Mouse (Mus musculus) activated CD4-positive, CD25-positive, alpha-beta regulatory T cell, adult 4 months (primary cell): Measurements from ENCODE around the gene Sclt1. TPM values are rescaled to one million over a fixed set of nuclear protein-coding genes. Genes with fewer than 3 reads are reported as not detected.
"Not testable (repeated sequence)": the region's sequence is repeated elsewhere in the genome, so short reads cannot be mapped to it uniquely, and the experiment has no call there.

Experiments
- ATAC-seq: one replicate; pipeline ENCODE4 v1.8.0; 2017
- polyA plus RNA-seq, 2 experiments: library from polyadenylated mRNA; unstranded; fragments of 100-300 nt; shearing (Covaris generic); gene quantifications; one replicate each; pipeline ENCODE4 v1.2.1; 2017

Gene Sclt1
- 1 to 10 TPM; 2.7 to 3.1 TPM for polyA plus RNA-seq

- peak; percentile 99 for ATAC-seq
These were observed at the start of gene Sclt1, which contains the start of gene D3Ertd751e for GRCm38 (mm10) chr3:41742278-41742934. Gene Sclt1, minus strand, starts transcription at chr3:41742514. Gene D3Ertd751e, plus strand, starts transcription at chr3:41742611.

DNA sequence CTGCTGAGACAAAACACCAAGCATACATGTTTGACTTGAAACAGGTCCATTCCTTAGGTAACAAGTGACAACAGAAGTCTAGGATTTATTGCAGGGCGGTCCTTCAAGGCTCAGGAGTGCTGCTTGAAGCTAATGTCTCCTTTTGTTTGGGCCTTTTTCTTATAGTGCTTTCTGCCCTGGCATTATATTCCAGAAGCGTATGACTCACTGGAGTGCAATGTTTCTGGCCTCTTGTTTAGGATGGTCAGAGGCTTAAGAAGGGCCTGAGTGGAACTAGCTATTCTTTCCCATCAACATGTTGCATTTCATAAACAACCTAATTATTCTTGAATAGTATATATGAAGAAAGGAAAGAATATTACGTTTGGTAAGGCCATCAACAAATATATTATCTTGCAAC lies 19.8 kb upstream of the Sclt1 start:
- no peak for ATAC-seq

- ATAC-seq: no peak
These were observed 12.2 kb upstream of the Sclt1 start for GRCm38 (mm10) chr3:41754556-41754955.

- ATAC-seq: no peak
These were observed 1.1 kb upstream of the Sclt1 start for GRCm38 (mm10) chr3:41743436-41743835.

DNA sequence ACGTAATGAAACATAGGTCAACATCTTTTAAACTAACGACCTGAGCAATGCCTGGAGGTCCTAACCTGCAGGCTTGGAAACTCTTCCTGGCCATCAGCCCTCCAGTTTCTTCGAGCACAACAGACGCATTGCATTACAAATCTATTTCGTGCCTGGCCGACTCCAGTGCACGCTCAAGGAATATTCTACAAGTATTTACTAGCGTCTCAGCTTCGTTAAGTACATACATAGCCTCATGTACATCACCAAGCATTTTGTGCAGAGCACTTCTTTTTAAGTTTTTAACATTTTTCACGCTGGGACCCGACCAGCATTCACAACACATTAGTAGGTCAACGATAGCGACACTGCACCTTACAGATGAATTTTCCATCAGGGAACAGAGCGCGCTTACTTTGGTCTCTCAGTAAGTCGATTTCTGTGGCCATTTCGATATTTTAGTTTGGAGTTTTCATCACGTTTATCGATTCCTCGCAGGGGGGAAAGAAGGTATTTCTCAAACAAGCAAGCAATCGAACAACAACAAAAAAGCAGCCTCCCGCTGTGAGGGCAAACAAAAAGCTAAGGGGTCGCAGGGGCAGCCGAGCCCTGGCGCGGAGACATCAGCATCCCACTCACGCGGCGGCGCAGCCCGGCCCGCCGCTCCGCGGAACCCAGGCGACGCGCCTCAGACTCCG lies 575 bp downstream of the Sclt1 start:
- peak; percentile 9 for ATAC-seq

DNA sequence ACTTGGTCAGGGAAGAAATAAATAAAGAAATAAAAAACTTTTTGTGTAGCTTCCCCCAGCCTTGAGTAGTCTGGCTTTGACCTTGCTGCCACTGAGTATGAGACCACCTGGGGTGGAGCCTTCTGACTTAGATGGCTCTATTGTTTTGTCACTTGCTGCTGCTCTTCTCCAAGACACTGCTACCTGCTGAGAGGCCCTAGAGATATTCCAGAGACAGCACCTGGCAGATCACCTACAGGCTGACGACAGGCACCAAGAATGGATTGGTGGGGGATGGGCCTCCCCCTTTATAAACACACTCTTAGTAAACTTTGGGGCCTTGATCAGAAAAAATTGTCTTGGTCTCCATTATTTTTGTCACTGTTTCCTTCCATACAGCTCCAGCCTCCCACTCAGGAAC lies 46.6 kb downstream of the Sclt1 start:
- ATAC-seq: no peak

GRCm38 (mm10) chr3:41692440-41693142 lies 49.7 kb downstream of the Sclt1 start:
- no peak for ATAC-seq

DNA sequence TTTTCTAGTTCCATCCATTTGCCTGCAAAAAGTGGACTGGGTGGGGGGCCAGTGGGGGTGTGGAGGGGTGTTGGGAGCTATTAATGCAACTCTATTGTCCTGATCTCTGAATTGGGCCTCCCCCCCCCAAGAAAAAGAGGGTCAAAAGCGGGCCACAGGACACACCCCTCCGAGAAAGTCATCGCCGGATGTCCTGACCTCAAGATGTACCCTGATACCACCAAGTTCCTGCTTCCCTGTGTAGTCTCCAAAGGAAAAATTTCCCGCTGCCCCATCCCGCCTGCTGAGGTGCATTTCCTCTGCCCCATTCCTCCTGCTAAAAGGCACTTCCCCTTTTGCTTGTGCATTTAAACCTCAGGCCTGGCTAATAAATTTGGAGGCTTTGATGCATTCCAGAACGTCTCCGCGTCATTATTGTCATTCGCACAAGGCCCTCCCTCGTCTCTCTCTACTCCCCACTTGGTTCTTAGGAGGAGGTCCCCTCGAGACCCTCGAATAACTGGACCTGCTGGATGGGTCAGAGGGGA lies 52.1 kb downstream of the Sclt1 start:
- ATAC-seq: not testable (repeated sequence)

DNA sequence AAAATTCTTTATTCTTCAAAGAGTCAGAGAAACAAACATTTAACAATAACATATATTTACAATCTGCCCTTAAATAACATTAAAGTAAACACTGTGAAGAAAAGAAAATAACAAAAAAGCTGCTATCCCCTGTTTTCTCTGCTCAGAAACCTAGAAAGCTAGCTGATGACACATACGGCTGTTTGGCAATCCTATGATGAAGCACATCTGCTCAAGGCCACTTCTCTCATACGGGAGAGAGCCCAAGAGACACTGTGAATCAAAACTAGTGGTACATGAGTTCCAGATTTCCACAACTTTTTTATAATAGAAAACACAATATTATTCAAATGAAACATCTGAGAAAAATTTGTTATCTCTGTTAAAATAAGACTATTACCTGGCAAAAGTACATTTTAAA lies 55.9 kb downstream of the Sclt1 start:
- ATAC-seq: no peak

DNA sequence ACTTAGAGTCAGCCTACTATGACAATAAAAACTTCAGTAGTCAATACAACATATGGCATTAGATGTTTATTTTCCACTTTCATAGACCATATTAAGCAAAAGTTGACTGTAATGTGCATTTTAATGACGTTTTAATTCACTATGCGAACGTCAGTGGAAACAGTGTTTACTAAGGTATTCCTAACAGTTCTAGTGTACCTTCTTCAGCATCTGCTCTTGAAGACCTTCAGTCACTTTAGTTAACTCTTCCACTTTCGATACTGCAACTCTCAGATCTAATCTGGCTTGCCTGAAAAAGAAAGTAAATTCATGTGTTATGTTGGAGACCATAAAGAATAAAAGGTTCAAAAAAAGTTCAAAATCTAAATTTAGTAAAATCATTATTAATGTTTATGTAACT lies 60.2 kb downstream of the Sclt1 start:
- peak; percentile 74 for ATAC-seq

DNA sequence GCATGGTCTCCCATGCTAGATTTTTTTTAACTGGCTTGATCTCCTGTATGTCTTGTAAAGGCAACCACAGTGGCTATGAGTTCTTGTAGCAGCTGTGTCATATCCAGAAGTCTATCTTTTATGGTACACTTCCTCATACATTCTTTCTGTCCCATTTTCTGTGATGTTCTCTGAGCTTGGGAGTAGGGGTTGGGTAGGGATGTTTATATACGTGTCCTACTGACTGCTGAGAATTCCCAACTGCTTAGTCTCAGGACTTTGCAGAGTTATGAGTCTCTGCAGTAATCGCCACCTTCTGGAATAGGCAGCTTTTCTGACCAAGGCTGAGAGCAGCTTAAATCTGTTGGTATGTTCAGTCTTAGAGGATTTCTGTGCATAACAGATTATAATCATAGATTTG lies 65.7 kb downstream of the Sclt1 start:
- ATAC-seq: no peak

DNA sequence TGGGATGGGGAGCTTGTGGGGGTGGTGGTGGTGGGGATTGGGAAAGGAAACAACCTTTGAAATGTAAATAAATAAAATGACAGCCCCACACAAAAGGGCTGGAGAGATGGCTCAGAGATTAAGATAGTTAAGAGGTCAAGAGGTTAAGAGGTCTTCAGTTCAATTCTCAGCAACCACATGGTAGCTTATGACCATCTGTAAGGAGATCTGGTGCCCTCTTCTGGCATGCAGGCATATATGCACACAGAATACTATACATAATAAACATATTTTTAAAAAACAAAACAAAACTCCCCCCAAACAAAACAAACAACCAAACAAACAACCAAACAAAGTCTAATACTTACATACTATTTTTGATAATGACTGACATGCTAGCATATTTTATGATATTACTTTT lies 67.5 kb downstream of the Sclt1 start:
- ATAC-seq: no peak

- ATAC-seq: no peak
These were observed 86.7 kb downstream of the Sclt1 start for GRCm38 (mm10) chr3:41655642-41656041.

DNA sequence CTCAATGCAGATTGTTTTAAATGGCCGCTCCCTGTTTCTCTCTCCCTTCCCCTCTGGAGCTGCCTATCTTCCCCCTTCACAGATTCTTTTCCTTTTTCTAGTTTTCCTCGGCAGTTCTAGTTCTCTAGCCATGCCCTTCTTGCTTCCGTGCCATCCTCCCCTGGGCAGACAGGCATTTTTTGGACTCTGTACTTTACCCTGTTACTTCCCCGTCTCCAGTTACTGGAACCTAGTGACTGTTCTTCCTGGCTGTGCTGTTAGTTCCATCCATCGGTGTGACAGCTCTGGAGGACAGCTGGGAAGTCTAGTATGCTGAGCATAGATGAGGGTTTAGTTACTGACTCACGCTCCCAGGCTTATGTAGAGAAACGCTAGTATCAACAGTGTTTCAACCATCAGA lies 121.3 kb downstream of the Sclt1 start:
- ATAC-seq: no peak

DNA sequence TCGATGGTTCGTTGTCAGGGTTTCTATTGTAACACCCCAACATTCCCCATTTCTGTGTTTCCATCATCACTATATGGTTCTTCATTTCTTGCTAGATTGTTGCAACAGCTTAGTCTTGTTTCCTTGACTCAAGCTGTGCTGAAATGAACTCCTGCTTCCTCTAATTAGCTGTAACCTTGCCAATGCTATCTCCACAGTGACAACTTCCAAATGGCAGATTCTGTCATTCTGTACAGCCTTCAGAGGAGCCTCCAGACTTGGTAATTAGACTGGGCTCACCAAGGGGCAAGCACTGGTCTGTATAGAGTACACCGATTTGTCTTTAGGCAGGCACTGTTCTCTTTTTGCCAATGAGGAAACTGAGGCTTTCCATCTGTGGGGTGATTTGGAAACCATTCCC lies 123.8 kb downstream of the Sclt1 start:
- ATAC-seq: no peak

GRCm38 (mm10) chr3:41618036-41618435 lies 124.3 kb downstream of the Sclt1 start:
- ATAC-seq: no peak

GRCm38 (mm10) chr3:41614230-41614985 lies 127.9 kb downstream of the Sclt1 start:
- no peak for ATAC-seq

DNA sequence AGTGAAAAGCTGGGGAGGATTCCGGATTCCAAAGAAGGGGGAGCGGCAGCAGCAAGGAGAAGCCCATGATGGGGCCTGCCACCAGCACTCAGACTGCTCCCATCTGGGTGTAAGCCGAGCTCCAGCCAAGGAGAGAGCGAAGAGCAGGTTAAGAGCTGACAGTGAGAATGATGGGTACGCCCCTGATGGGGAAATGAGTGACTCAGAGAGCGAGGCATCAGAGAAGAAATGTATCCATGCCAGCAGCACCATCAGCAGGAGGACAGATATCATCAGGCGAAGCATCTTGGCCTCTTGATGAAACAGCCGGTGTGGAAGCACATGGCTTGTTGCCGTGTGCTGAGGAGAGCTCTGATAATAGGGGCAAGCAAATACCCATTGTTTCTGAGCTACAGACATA lies 128.6 kb downstream of the Sclt1 start:
- no peak for ATAC-seq

GRCm38 (mm10) chr3:41612211-41612610 lies 130.1 kb downstream of the Sclt1 start:
- no peak for ATAC-seq

- no peak for ATAC-seq
These were observed 133.2 kb downstream of the Sclt1 start for GRCm38 (mm10) chr3:41609071-41609470.

DNA sequence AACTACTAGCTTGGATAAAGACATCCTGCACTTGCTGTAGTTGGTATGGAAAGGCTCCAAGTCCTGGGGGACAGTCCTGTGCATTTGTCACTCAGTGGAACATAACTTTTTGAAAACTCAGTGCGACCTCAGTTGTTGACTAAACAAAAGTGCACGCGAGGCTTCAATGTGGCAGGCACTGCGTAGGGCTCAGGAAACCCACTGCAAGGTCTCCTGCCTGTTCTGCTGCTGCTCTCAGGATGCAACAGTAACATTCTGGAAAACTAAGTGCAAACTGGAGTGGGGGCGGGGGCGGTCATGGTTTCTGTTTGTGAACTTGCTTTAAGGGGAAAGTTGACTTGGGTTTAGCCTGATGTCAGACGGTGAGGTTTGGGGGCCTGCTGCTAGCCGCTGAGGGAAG lies 134.8 kb downstream of the Sclt1 start:
- ATAC-seq: no peak

- no peak for ATAC-seq
These were observed 135.3 kb downstream of the Sclt1 start for GRCm38 (mm10) chr3:41607050-41607449.

DNA sequence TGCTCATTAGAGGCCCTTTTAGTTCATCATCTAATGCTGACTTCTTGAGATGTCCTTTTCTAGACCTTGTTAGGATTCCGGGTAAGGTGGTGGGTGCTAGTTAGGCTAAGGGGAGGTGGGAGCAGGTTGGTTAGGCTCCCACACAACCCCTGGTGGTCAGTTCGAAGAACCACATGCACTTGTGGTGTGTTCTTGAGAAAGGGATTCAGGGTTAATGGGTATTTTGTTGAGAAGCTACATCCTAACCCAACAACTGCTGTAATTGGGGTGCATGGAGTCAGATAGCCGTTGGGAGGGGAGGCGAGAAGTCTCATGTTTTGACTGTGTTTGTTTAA lies 136.0 kb downstream of the Sclt1 start:
- ATAC-seq: no peak
